Mouse (Mus musculus): Measurements from ENCODE around the gene Ctnna3. TPM values are rescaled to one million over a fixed set of nuclear protein-coding genes. Genes with fewer than 3 reads are reported as not detected.
"Not testable (repeated sequence)": the region's sequence is repeated elsewhere in the genome, so short reads cannot be mapped to it uniquely, and the experiment has no call there.

Gene Ctnna3
- total and polyA plus RNA-seq, 2 experiments from 2014 or later, result 0.51 to 0.52 TPM

- no peak overlapping the region for H3K4me3 ChIP-seq (ENCODE audit: low read depth, low read length)
Measured at GRCm38 (mm10) chr10:63438736-63439262, 8.9 kb downstream of the Ctnna3 start.

GRCm38 (mm10) chr10:63439694-63440228 lies 9.9 kb downstream of the Ctnna3 start:
- Histone ChIP-seq H3K27me3 (ENCODE audit: insufficient read depth, low read length) (no peaks in the 10 kb centered on the region), H3K4me2 (ENCODE audit: low read depth) (no peak overlapping the region), H3K9ac (no peak overlapping the region), H3K36me3 (ENCODE audit: insufficient read depth) (no peaks in the 10 kb centered on the region), H3K9me3 (ENCODE audit: low read length) (no peaks in the 10 kb centered on the region), H3K27ac (ENCODE audit: low read depth, low read length) (no peak overlapping the region), H3K4me1 (ENCODE audit: insufficient read depth) (no peaks in the 10 kb centered on the region), H3K4me3 (ENCODE audit: low read depth, low read length) (no peak overlapping the region)
- ATAC-seq (no peak), DNase-seq (no peak)
- no peak for TF ChIP-seq CTCF (IDR thresholded peaks at IDR 0.05; ENCODE audit: low read depth)
- WGBS, result 76% methylated on average over 7 of the region's 7 CpGs

More at GRCm38 (mm10) chr10:63438736-63439262, 8.9 kb downstream of the Ctnna3 start:
- no peak for TF ChIP-seq CTCF (IDR thresholded peaks at IDR 0.05; ENCODE audit: low read depth)
- Histone ChIP-seq H3K27me3 (ENCODE audit: insufficient read depth, low read length) (no peaks in the 10 kb centered on the region), H3K4me1 (ENCODE audit: insufficient read depth) (no peaks in the 10 kb centered on the region), H3K36me3 (ENCODE audit: insufficient read depth) (no peaks in the 10 kb centered on the region), H3K4me2 (ENCODE audit: low read depth) (no peak overlapping the region), H3K9me3 (ENCODE audit: low read length) (no peaks in the 10 kb centered on the region), H3K9ac (no peak overlapping the region), H3K27ac (ENCODE audit: low read depth, low read length) (no peak overlapping the region)
- DNase-seq, result no peak
- no peak for ATAC-seq

- H3K27ac ChIP-seq (ENCODE audit: low read depth, low read length); H3K27me3 ChIP-seq (ENCODE audit: insufficient read depth, low read length); H3K4me3 ChIP-seq (ENCODE audit: low read depth, low read length); H3K4me1 ChIP-seq (ENCODE audit: insufficient read depth); DNase-seq; H3K9ac ChIP-seq; H3K36me3 ChIP-seq (ENCODE audit: insufficient read depth); ATAC-seq; H3K4me2 ChIP-seq (ENCODE audit: low read depth); H3K9me3 ChIP-seq (ENCODE audit: low read length): not testable (repeated sequence)
- WGBS, result 89% methylated on average over 13 of the region's 13 CpGs
Measured at GRCm38 (mm10) chr10:63444602-63445387, 14.9 kb downstream of the Ctnna3 start.

- WGBS, result 93% methylated on average over 4 of the region's 4 CpGs
- no peak overlapping the region for H3K4me3 ChIP-seq (ENCODE audit: low read depth, low read length)
- H3K27ac ChIP-seq (ENCODE audit: low read depth, low read length), result no peak overlapping the region
- no peak overlapping the region for H3K9ac ChIP-seq
- DNase-seq, result no peak
- H3K4me2 ChIP-seq (ENCODE audit: low read depth), result no peak overlapping the region
- no peak for TF ChIP-seq CTCF (IDR thresholded peaks at IDR 0.05; ENCODE audit: low read depth)
- ATAC-seq, result no peak
- no peaks in the 10 kb centered on the region for H3K9me3 ChIP-seq (ENCODE audit: low read length)
- H3K36me3 ChIP-seq (ENCODE audit: insufficient read depth), result no peaks in the 10 kb centered on the region
- no peaks in the 10 kb centered on the region for H3K27me3 ChIP-seq (ENCODE audit: insufficient read depth, low read length)
- no peaks in the 10 kb centered on the region for H3K4me1 ChIP-seq (ENCODE audit: insufficient read depth)
Measured at GRCm38 (mm10) chr10:63453926-63454325, 24.0 kb downstream of the Ctnna3 start.

- no peaks in the 10 kb centered on the region for H3K36me3 ChIP-seq (ENCODE audit: insufficient read depth)
- no peaks in the 10 kb centered on the region for H3K9me3 ChIP-seq (ENCODE audit: low read length)
- DNase-seq (peak; percentile 35), ATAC-seq (0 out of 2 replicates have a peak, but pooled peaks have one; percentile 25)
- no peak overlapping the region for H3K9ac ChIP-seq
- no peak overlapping the region for H3K4me3 ChIP-seq (ENCODE audit: low read depth, low read length)
- H3K4me2 ChIP-seq (ENCODE audit: low read depth), result no peak overlapping the region
- no peaks in the 10 kb centered on the region for H3K27me3 ChIP-seq (ENCODE audit: insufficient read depth, low read length)
- 0 out of 2 replicates have a peak, but pooled peaks have one; percentile 12 for TF ChIP-seq CTCF (IDR thresholded peaks at IDR 0.05; ENCODE audit: low read depth)
- H3K4me1 ChIP-seq (ENCODE audit: insufficient read depth), result no peaks in the 10 kb centered on the region
- WGBS, result 15% methylated on average over 8 of the region's 8 CpGs
- H3K27ac ChIP-seq (ENCODE audit: low read depth, low read length), result no peak overlapping the region
Measured at GRCm38 (mm10) chr10:63455110-63455878, 25.4 kb downstream of the Ctnna3 start.

- WGBS, result 85% methylated on average over 17 of the region's 17 CpGs
- TF ChIP-seq CTCF (IDR thresholded peaks at IDR 0.05; ENCODE audit: low read depth), result no peak
- ATAC-seq, result no peak
- Histone ChIP-seq H3K36me3 (ENCODE audit: insufficient read depth) (no peaks in the 10 kb centered on the region), H3K4me2 (ENCODE audit: low read depth) (no peak overlapping the region), H3K9ac (no peak overlapping the region), H3K27ac (ENCODE audit: low read depth, low read length) (no peak overlapping the region), H3K9me3 (ENCODE audit: low read length) (no peaks in the 10 kb centered on the region), H3K4me1 (ENCODE audit: insufficient read depth) (no peaks in the 10 kb centered on the region), H3K4me3 (ENCODE audit: low read depth, low read length) (no peak overlapping the region), H3K27me3 (ENCODE audit: insufficient read depth, low read length) (no peaks in the 10 kb centered on the region)
- DNase-seq, result no peak
Measured at GRCm38 (mm10) chr10:63457292-63458128, 27.6 kb downstream of the Ctnna3 start.

Data from forebrain, postnatal 0 days (tissue).